Mouse (Mus musculus) midbrain, embryonic 11.5 days (tissue): ENCODE measurements at regions not wholly inside any gene's neighbourhood (a gene's known extent, or its start where the extent isn't known, plus 50 kb on each side); places are given as distances from the start of the nearest gene placed in this dataset.
A peak's percentile ranks its signal among the peaks of the same experiment; 100 is the strongest.
"Not testable (repeated sequence)": the region's sequence is repeated elsewhere in the genome, so short reads cannot be mapped to it uniquely, and the experiment has no call there.

Experiments
- ATAC-seq: fragments of 200-750 bp; cut with Nextera tagmentation; 2 replicates; pipeline ENCODE4 v1.8.0; 2017; ENCODE audit warnings: moderate TSS enrichment, moderate library complexity; ENCODE audit not compliant: low FRiP score
- DNase-seq: peaks from one replicate; pipeline ENCODE4 v3.0.0; 2015; ENCODE audit warnings: low spot score; ENCODE audit errors: missing footprints
- H3K27ac ChIP-seq: fragments of 300-500 bp; sonication (generic); 2 replicates; pipeline ENCODE4 v1.5.1; 2014; ENCODE audit warnings: low read depth, low read length
- H3K27me3 ChIP-seq: fragments of 300-500 bp; sonication (generic); 2 replicates; pipeline ENCODE4 v1.6.1; 2014; ENCODE audit warnings: mild to moderate bottlenecking, low read length, moderate library complexity, mixed read lengths; ENCODE audit not compliant: control insufficient read depth, insufficient read depth
- H3K36me3 ChIP-seq: fragments of 300-500 bp; sonication (generic); 2 replicates; pipeline ENCODE4 v1.6.1; 2014; ENCODE audit warnings: mild to moderate bottlenecking, low read length, moderate library complexity, mixed read lengths; ENCODE audit not compliant: control insufficient read depth, insufficient read depth
- H3K4me1 ChIP-seq: fragments of 300-500 bp; sonication (generic); 2 replicates; pipeline ENCODE4 v1.6.1; 2014; ENCODE audit warnings: low read length; ENCODE audit not compliant: control insufficient read depth, insufficient read depth
- H3K4me2 ChIP-seq: fragments of 300-500 bp; sonication (generic); 2 replicates; pipeline ENCODE4 v1.6.1; 2014; ENCODE audit warnings: mild to moderate bottlenecking, moderate library complexity
- H3K4me3 ChIP-seq: fragments of 300-500 bp; sonication (generic); 2 replicates; pipeline ENCODE4 v1.5.1; 2014; ENCODE audit warnings: low read depth, low read length
- H3K9ac ChIP-seq: fragments of 300-500 bp; sonication (generic); 2 replicates; pipeline ENCODE4 v1.6.1; 2014; ENCODE audit warnings: low read length
- H3K9me3 ChIP-seq: fragments of 300-500 bp; sonication (generic); 2 replicates; pipeline ENCODE4 v1.6.1; 2016; ENCODE audit warnings: low read length; ENCODE audit not compliant: control insufficient read depth
- WGBS: fragments of 180-500 bp; shearing (Covaris S2); extraction: QIAGEN DNeasy Blood & Tissue Kit; methylation state at CpG from one replicate; pipeline ENCODE4 v1.1.7; 2014; 5-methylcytosine and 5-hydroxymethylcytosine counted together

GRCm38 (mm10) chr13:4776855-4777254, 167.9 kb upstream of the Akr1e1 start:
- H3K9ac ChIP-seq = no peak overlapping the region
- DNase-seq = no peak
- whole genome bisulfite sequencing = 46% methylated on average over 4 of the region's 4 CpGs
- H3K4me2 ChIP-seq = no peak overlapping the region
- H3K9me3 ChIP-seq = no peaks in the 10 kb centered on the region
- no peaks in the 10 kb centered on the region for H3K36me3 ChIP-seq
- H3K27ac ChIP-seq = no peak overlapping the region
- H3K4me1 ChIP-seq = no peaks in the 10 kb centered on the region
- no peak for ATAC-seq
- no peak overlapping the region for H3K4me3 ChIP-seq
- H3K27me3 ChIP-seq = no peaks in the 10 kb centered on the region

- peaks cover 3% of the 10 kb centered on the region; the same call in 1 of the 2 replicates for H3K4me1 ChIP-seq
- H3K27me3 ChIP-seq = no peaks in the 10 kb centered on the region
- no peaks in the 10 kb centered on the region for H3K36me3 ChIP-seq
- no peak overlapping the region for H3K4me3 ChIP-seq
- H3K4me2 ChIP-seq = no peak overlapping the region
- DNase-seq (no peak), ATAC-seq (no peak)
- H3K9me3 ChIP-seq = no peaks in the 10 kb centered on the region
- WGBS = 87% methylated on average over 2 of the region's 2 CpGs
- H3K27ac ChIP-seq = no peak overlapping the region
- no peak overlapping the region for H3K9ac ChIP-seq
These were observed 163.3 kb upstream of the Akr1e1 start for GRCm38 (mm10) chr13:4772324-4772723.

- peak; percentile 95 for ATAC-seq
- Histone ChIP-seq H3K36me3 (no peaks in the 10 kb centered on the region), H3K4me3 (no peak overlapping the region), H3K9ac (no peak overlapping the region), H3K4me2 (no peak overlapping the region), H3K4me1 (peaks cover 3% of the 10 kb centered on the region; the same call in 1 of the 2 replicates), H3K27me3 (no peaks in the 10 kb centered on the region), H3K27ac (no peak overlapping the region), H3K9me3 (no peaks in the 10 kb centered on the region)
- WGBS = 55% methylated on average over 12 of the region's 12 CpGs
- DNase-seq = peak; percentile 79
These were observed 162.4 kb upstream of the Akr1e1 start for GRCm38 (mm10) chr13:4771120-4772075.

DNA sequence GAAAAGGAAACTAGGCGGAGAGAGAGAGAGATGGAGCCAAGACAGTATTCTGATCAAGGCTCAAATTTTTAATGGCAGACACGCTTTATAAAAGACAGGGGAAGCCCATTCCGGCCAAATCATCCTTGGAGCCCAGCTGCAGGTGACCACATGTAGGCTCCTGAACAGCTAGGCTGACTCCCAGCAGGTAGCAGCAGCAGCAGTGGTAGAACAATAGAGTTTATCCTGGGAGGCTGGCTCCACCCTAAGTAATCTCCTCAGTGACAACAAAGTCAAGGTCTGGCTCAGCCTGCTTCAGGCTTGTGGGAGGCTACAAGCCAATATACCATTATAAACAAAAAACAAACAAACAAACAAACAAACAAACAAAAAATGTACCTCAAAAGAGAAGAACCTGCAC, 151.0 kb upstream of the Akr1e1 start:
- Histone ChIP-seq H3K27ac (no peak overlapping the region), H3K4me3 (no peak overlapping the region), H3K9ac (no peak overlapping the region), H3K4me2 (no peak overlapping the region), H3K4me1 (no peaks in the 10 kb centered on the region), H3K27me3 (no peaks in the 10 kb centered on the region), H3K36me3 (no peaks in the 10 kb centered on the region), H3K9me3 (no peaks in the 10 kb centered on the region)
- ATAC-seq (no peak), DNase-seq (no peak)
- 35% methylated on average over 3 of the region's 3 CpGs for WGBS

GRCm38 (mm10) chr13:4756529-4756928, 147.6 kb upstream of the Akr1e1 start:
- DNase-seq (no peak), ATAC-seq (peak; percentile 54; the same call in 1 of the 2 replicates)
- H3K9me3 ChIP-seq = no peaks in the 10 kb centered on the region
- no peaks in the 10 kb centered on the region for H3K36me3 ChIP-seq
- H3K4me2 ChIP-seq = no peak overlapping the region
- H3K4me3 ChIP-seq = no peak overlapping the region
- no peaks in the 10 kb centered on the region for H3K4me1 ChIP-seq
- no peaks in the 10 kb centered on the region for H3K27me3 ChIP-seq
- no peak overlapping the region for H3K9ac ChIP-seq
- H3K27ac ChIP-seq = no peak overlapping the region

DNA sequence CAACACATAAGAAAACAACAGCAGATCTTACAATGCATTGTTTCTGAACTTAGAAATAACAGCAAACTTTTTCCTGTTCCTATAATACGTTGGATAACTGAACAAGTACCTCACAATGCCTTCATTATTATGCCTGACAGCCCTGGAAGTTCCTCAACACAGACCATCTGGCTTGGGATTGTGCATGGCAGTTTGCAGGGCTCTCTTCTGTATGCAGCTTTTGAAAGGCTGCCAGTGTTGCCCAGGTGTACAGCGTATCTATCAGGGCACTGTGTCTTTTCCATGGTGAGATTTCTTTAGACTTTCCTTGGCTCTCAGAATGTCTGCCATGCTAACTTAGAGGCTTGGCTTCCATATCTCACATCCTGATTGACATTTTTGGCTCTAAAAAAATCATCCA, 134.0 kb upstream of the Akr1e1 start:
- H3K9me3 ChIP-seq = no peaks in the 10 kb centered on the region
- WGBS = 74% methylated on average over 2 of the region's 2 CpGs
- no peaks in the 10 kb centered on the region for H3K4me1 ChIP-seq
- DNase-seq = no peak
- no peaks in the 10 kb centered on the region for H3K27me3 ChIP-seq
- no peak overlapping the region for H3K27ac ChIP-seq
- H3K4me3 ChIP-seq = no peak overlapping the region
- H3K4me2 ChIP-seq = no peak overlapping the region
- ATAC-seq = no peak
- H3K36me3 ChIP-seq = no peaks in the 10 kb centered on the region
- H3K9ac ChIP-seq = no peak overlapping the region

GRCm38 (mm10) chr13:4716299-4716698, 107.3 kb upstream of the Akr1e1 start:
- not testable (repeated sequence) for H3K27me3 ChIP-seq, H3K9me3 ChIP-seq, H3K4me3 ChIP-seq, H3K36me3 ChIP-seq, DNase-seq, H3K9ac ChIP-seq, H3K4me2 ChIP-seq, H3K4me1 ChIP-seq, H3K27ac ChIP-seq, ATAC-seq
- 84% methylated on average over 2 of the region's 2 CpGs for WGBS

DNA sequence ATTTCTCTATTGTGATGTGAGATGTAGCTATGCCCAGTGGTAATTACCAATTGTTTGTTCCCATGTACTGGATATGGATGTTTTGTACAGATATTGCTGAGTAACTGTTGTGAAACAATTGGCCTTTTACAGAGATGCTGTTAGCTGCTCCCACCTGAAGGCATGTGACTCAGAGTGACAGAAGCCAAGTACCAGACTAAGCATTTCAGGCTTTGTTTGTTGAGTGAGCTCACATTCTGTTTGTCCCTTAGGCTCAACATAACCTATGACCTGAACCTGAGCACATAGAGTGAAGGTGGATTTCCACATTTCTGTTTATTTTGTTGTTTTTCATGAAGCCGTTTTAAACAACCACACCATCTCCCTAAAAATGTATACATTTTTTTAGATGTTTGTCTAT, 105.8 kb upstream of the Akr1e1 start:
- no peaks in the 10 kb centered on the region for H3K36me3 ChIP-seq
- H3K27me3 ChIP-seq = no peaks in the 10 kb centered on the region
- no peak overlapping the region for H3K27ac ChIP-seq
- no peaks in the 10 kb centered on the region for H3K4me1 ChIP-seq
- DNase-seq = no peak
- ATAC-seq = no peak
- H3K9ac ChIP-seq = no peak overlapping the region
- H3K4me2 ChIP-seq = no peak overlapping the region
- no peaks in the 10 kb centered on the region for H3K9me3 ChIP-seq
- WGBS = 93% methylated on average over 1 of the region's 1 CpGs
- no peak overlapping the region for H3K4me3 ChIP-seq

- WGBS = 66% methylated on average over 3 of the region's 3 CpGs
- H3K9me3 ChIP-seq = no peaks in the 10 kb centered on the region
- ATAC-seq = no peak
These were observed 103.7 kb upstream of the Akr1e1 start for GRCm38 (mm10) chr13:4712698-4713097.

More at GRCm38 (mm10) chr13:4712698-4713097, 103.7 kb upstream of the Akr1e1 start:
- no peak overlapping the region for H3K4me2 ChIP-seq
- H3K4me1 ChIP-seq = no peaks in the 10 kb centered on the region
- no peak overlapping the region for H3K27ac ChIP-seq
- DNase-seq = no peak
- H3K36me3 ChIP-seq = no peaks in the 10 kb centered on the region
- no peak overlapping the region for H3K4me3 ChIP-seq
- no peaks in the 10 kb centered on the region for H3K27me3 ChIP-seq
- no peak overlapping the region for H3K9ac ChIP-seq
